Mouse (Mus musculus): ENCODE data around the gene Zranb1. TPM values are rescaled to one million over a fixed set of nuclear protein-coding genes. Genes with fewer than 3 reads are reported as not detected.

Gene Zranb1
- polyA plus RNA-seq, 1 experiment from 2014 or later = 17.3 TPM

- Histone ChIP-seq H3K36me3 (ENCODE audit: control insufficient read depth, insufficient read depth, low read length) (peaks cover 22% of the 10 kb centered on the region), H3K27me3 (ENCODE audit: control insufficient read depth, insufficient read depth, low read length) (no peaks in the 10 kb centered on the region), H3K9ac (replicated peaks; ENCODE audit: low read depth, low read length) (no peak overlapping the region), H3K4me1 (ENCODE audit: control insufficient read depth, insufficient read depth, low read length) (no peaks in the 10 kb centered on the region), H3K9me3 (ENCODE audit: control insufficient read depth, low read depth, low read length) (no peaks in the 10 kb centered on the region), H3K27ac (ENCODE audit: low read length) (no peak overlapping the region), H3K4me3 (ENCODE audit: low read depth, low read length) (no peak overlapping the region), H3K4me2 (replicated peaks; ENCODE audit: low read depth, low read length) (no peak overlapping the region)
- no peak for ATAC-seq (ENCODE audit: insufficient number of reproducible peaks, insufficient read depth, low FRiP score, low read depth)
- 92% methylated on average over 2 of the region's 2 CpGs for WGBS
Measured at GRCm38 (mm10) chr7:132977981-132978380, 47.0 kb downstream of the Zranb1 start.

GRCm38 (mm10) chr7:132982639-132983038, 51.7 kb downstream of the Zranb1 start:
- Histone ChIP-seq H3K36me3 (ENCODE audit: control insufficient read depth, insufficient read depth, low read length) (peaks cover 36% of the 10 kb centered on the region), H3K9ac (replicated peaks; ENCODE audit: low read depth, low read length) (no peak overlapping the region), H3K4me3 (ENCODE audit: low read depth, low read length) (no peak overlapping the region), H3K4me2 (replicated peaks; ENCODE audit: low read depth, low read length) (no peak overlapping the region), H3K4me1 (ENCODE audit: control insufficient read depth, insufficient read depth, low read length) (no peaks in the 10 kb centered on the region), H3K9me3 (ENCODE audit: control insufficient read depth, low read depth, low read length) (no peaks in the 10 kb centered on the region), H3K27me3 (ENCODE audit: control insufficient read depth, insufficient read depth, low read length) (no peaks in the 10 kb centered on the region), H3K27ac (ENCODE audit: low read length) (no peak overlapping the region)
- no peak for ATAC-seq (ENCODE audit: insufficient number of reproducible peaks, insufficient read depth, low FRiP score, low read depth)
- 71% methylated on average over 3 of the region's 3 CpGs for WGBS

GRCm38 (mm10) chr7:132989839-132990238, 58.9 kb downstream of the Zranb1 start:
- peaks cover 58% of the 10 kb centered on the region for H3K36me3 ChIP-seq (ENCODE audit: control insufficient read depth, insufficient read depth, low read length)
- WGBS = 84% methylated on average over 5 of the region's 5 CpGs

GRCm38 (mm10) chr7:132991240-132991900, 60.4 kb downstream of the Zranb1 start:
- Histone ChIP-seq H3K27me3 (ENCODE audit: control insufficient read depth, insufficient read depth, low read length) (no peaks in the 10 kb centered on the region), H3K9ac (replicated peaks; ENCODE audit: low read depth, low read length) (no peak overlapping the region), H3K4me1 (ENCODE audit: control insufficient read depth, insufficient read depth, low read length) (no peaks in the 10 kb centered on the region), H3K9me3 (ENCODE audit: control insufficient read depth, low read depth, low read length) (no peaks in the 10 kb centered on the region), H3K27ac (ENCODE audit: low read length) (no peak overlapping the region), H3K4me2 (replicated peaks; ENCODE audit: low read depth, low read length) (no peak overlapping the region), H3K36me3 (ENCODE audit: control insufficient read depth, insufficient read depth, low read length) (peaks cover 64% of the 10 kb centered on the region), H3K4me3 (ENCODE audit: low read depth, low read length) (no peak overlapping the region)
- 92% methylated on average over 14 of the region's 14 CpGs for WGBS
- no peak for ATAC-seq (ENCODE audit: insufficient number of reproducible peaks, insufficient read depth, low FRiP score, low read depth)

More at GRCm38 (mm10) chr7:132989839-132990238, 58.9 kb downstream of the Zranb1 start:
- Histone ChIP-seq H3K27ac (ENCODE audit: low read length) (no peak overlapping the region), H3K9me3 (ENCODE audit: control insufficient read depth, low read depth, low read length) (no peaks in the 10 kb centered on the region), H3K4me2 (replicated peaks; ENCODE audit: low read depth, low read length) (no peak overlapping the region), H3K9ac (replicated peaks; ENCODE audit: low read depth, low read length) (no peak overlapping the region), H3K4me1 (ENCODE audit: control insufficient read depth, insufficient read depth, low read length) (no peaks in the 10 kb centered on the region), H3K27me3 (ENCODE audit: control insufficient read depth, insufficient read depth, low read length) (no peaks in the 10 kb centered on the region), H3K4me3 (ENCODE audit: low read depth, low read length) (no peak overlapping the region)
- no peak for ATAC-seq (ENCODE audit: insufficient number of reproducible peaks, insufficient read depth, low FRiP score, low read depth)

DNA sequence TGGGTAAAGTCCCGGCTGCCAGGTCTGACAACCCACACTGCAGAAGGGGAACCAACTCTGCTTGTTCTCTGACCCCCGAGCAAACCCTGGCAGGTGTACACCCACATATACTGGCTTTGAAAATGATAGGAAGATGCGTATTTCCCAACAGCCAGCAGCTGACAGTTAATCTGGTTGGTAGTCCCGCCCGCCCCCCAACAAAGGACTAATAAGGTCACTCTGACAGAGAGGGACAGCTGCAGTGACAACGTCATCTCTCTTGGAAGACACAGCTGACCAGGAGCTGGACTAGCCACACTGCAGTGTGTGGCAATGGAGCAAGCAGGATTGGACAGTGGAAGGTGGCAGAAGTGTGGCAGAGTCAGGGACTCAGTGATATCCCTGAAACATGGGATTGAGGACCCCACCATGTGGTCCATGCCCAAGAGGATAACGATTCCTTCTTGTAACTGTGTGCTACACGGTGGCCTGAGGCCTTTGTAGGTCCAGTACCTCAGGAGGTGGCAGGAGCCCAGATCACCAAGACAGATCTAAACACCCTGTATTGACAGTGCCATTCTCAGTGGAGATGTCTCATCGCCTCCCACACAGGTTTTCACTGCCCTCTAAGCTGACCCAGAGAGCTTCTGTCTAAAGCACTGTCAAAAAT, 62.1 kb downstream of the Zranb1 start:
- Histone ChIP-seq H3K4me1 (ENCODE audit: control insufficient read depth, insufficient read depth, low read length) (no peaks in the 10 kb centered on the region), H3K4me3 (ENCODE audit: low read depth, low read length) (no peak overlapping the region), H3K27ac (ENCODE audit: low read length) (no peak overlapping the region), H3K36me3 (ENCODE audit: control insufficient read depth, insufficient read depth, low read length) (peaks cover 66% of the 10 kb centered on the region), H3K9me3 (ENCODE audit: control insufficient read depth, low read depth, low read length) (no peaks in the 10 kb centered on the region), H3K4me2 (replicated peaks; ENCODE audit: low read depth, low read length) (no peak overlapping the region), H3K27me3 (ENCODE audit: control insufficient read depth, insufficient read depth, low read length) (no peaks in the 10 kb centered on the region), H3K9ac (replicated peaks; ENCODE audit: low read depth, low read length) (no peak overlapping the region)
- WGBS = 91% methylated on average over 9 of the region's 9 CpGs
- no peak for ATAC-seq (ENCODE audit: insufficient number of reproducible peaks, insufficient read depth, low FRiP score, low read depth)

GRCm38 (mm10) chr7:132994120-132994519, 63.2 kb downstream of the Zranb1 start:
- Histone ChIP-seq H3K36me3 (ENCODE audit: control insufficient read depth, insufficient read depth, low read length) (peaks cover 68% of the 10 kb centered on the region), H3K4me2 (replicated peaks; ENCODE audit: low read depth, low read length) (no peak overlapping the region), H3K9ac (replicated peaks; ENCODE audit: low read depth, low read length) (no peak overlapping the region), H3K27ac (ENCODE audit: low read length) (no peak overlapping the region), H3K27me3 (ENCODE audit: control insufficient read depth, insufficient read depth, low read length) (no peaks in the 10 kb centered on the region), H3K4me1 (ENCODE audit: control insufficient read depth, insufficient read depth, low read length) (no peaks in the 10 kb centered on the region), H3K4me3 (ENCODE audit: low read depth, low read length) (no peak overlapping the region), H3K9me3 (ENCODE audit: control insufficient read depth, low read depth, low read length) (no peaks in the 10 kb centered on the region)
- 91% methylated on average over 8 of the region's 8 CpGs for WGBS
- ATAC-seq (ENCODE audit: insufficient number of reproducible peaks, insufficient read depth, low FRiP score, low read depth) = no peak

- 81% methylated on average over 6 of the region's 6 CpGs for WGBS
- Histone ChIP-seq H3K9ac (replicated peaks; ENCODE audit: low read depth, low read length) (no peak overlapping the region), H3K4me3 (ENCODE audit: low read depth, low read length) (no peak overlapping the region), H3K4me2 (replicated peaks; ENCODE audit: low read depth, low read length) (no peak overlapping the region), H3K9me3 (ENCODE audit: control insufficient read depth, low read depth, low read length) (no peaks in the 10 kb centered on the region), H3K27me3 (ENCODE audit: control insufficient read depth, insufficient read depth, low read length) (no peaks in the 10 kb centered on the region), H3K27ac (ENCODE audit: low read length) (no peak overlapping the region), H3K36me3 (ENCODE audit: control insufficient read depth, insufficient read depth, low read length) (peaks cover 64% of the 10 kb centered on the region), H3K4me1 (ENCODE audit: control insufficient read depth, insufficient read depth, low read length) (no peaks in the 10 kb centered on the region)
- ATAC-seq (ENCODE audit: insufficient number of reproducible peaks, insufficient read depth, low FRiP score, low read depth) = no peak
Measured at GRCm38 (mm10) chr7:132994628-132995191, 63.8 kb downstream of the Zranb1 start.

- WGBS = 87% methylated on average over 5 of the region's 5 CpGs
- Histone ChIP-seq H3K9me3 (ENCODE audit: control insufficient read depth, low read depth, low read length) (no peaks in the 10 kb centered on the region), H3K4me1 (ENCODE audit: control insufficient read depth, insufficient read depth, low read length) (no peaks in the 10 kb centered on the region), H3K27ac (ENCODE audit: low read length) (no peak overlapping the region), H3K9ac (replicated peaks; ENCODE audit: low read depth, low read length) (no peak overlapping the region), H3K4me3 (ENCODE audit: low read depth, low read length) (no peak overlapping the region), H3K36me3 (ENCODE audit: control insufficient read depth, insufficient read depth, low read length) (peaks cover 50% of the 10 kb centered on the region), H3K4me2 (replicated peaks; ENCODE audit: low read depth, low read length) (no peak overlapping the region), H3K27me3 (ENCODE audit: control insufficient read depth, insufficient read depth, low read length) (no peaks in the 10 kb centered on the region)
- ATAC-seq (ENCODE audit: insufficient number of reproducible peaks, insufficient read depth, low FRiP score, low read depth) = no peak
Measured at GRCm38 (mm10) chr7:132996391-132996790, 65.4 kb downstream of the Zranb1 start.
